Mouse (Mus musculus) CH12.LX (cell line): Measurements from ENCODE around the gene Ap1m1. TPM values are rescaled to one million over a fixed set of nuclear protein-coding genes. Genes with fewer than 3 reads are reported as not detected.

ENCODE experiments used
- DNase-seq: peaks from one replicate; pipeline ENCODE4 v3.0.0-alpha.2; 2013; ENCODE audit errors: extremely low read depth
- H3K27ac ChIP-seq: 2 replicates; pipeline ENCODE4 v1.5.1; 2012; ENCODE audit warnings: low read depth, mild to moderate bottlenecking, control low read depth, moderate library complexity; ENCODE audit not compliant: insufficient read depth
- H3K27me3 ChIP-seq: replicated peaks from 2 replicates; pipeline ENCODE3; 2012; ENCODE audit warnings: inconsistent platforms
- H3K36me3 ChIP-seq, 2 experiments: replicated peaks in 1 of 2; 2 replicates each; pipeline versions ENCODE3 to v1.6.1; 2012; ENCODE audit warnings: inconsistent platforms in 1 of 2, low read length in 1 of 2, mild to moderate bottlenecking in 1 of 2, mixed read lengths in 1 of 2, moderate library complexity in 1 of 2; ENCODE audit not compliant: control insufficient read depth in 1 of 2, insufficient read depth in 1 of 2
- H3K4me1 ChIP-seq, 2 experiments: 2 replicates each; pipeline ENCODE4 v1.6.1; 2012; ENCODE audit warnings: inconsistent platforms in 1 of 2, moderate library complexity in 1 of 2; ENCODE audit not compliant: insufficient read depth in 2 of 2, control insufficient read depth in 1 of 2
- H3K4me2 ChIP-seq: 2 replicates; pipeline ENCODE4 v1.6.1; 2012; ENCODE audit warnings: low read depth, mild to moderate bottlenecking, control low read depth; ENCODE audit not compliant: poor library complexity, insufficient read depth, severe bottlenecking
- H3K4me3 ChIP-seq, 3 experiments: fragments of 150-350 bp in 1 of 3; sonication (generic) in 1 of 3; replicated peaks in 1 of 3; 2 replicates each; pipeline versions ENCODE3 to v1.5.1; 2011 to 2012; ENCODE audit warnings: low read depth in 2 of 3, low read length in 2 of 3, mild to moderate bottlenecking in 2 of 3, moderate library complexity in 2 of 3, control low read depth in 1 of 3, improper control_type of control experiment in 1 of 3, inconsistent platforms in 1 of 3, mixed read lengths in 1 of 3; ENCODE audit not compliant: poor library complexity in 1 of 3
- H3K79me2 ChIP-seq: replicated peaks from 2 replicates; pipeline ENCODE4 v1.6.1; 2012; ENCODE audit warnings: mild to moderate bottlenecking, moderate library complexity; ENCODE audit not compliant: control insufficient read depth, poor library complexity, insufficient read depth, severe bottlenecking; ENCODE audit errors: extremely low read depth
- H3K9ac ChIP-seq: 2 replicates; pipeline ENCODE4 v1.6.1; 2012; ENCODE audit warnings: low read depth, mild to moderate bottlenecking, control low read depth, moderate library complexity; ENCODE audit not compliant: insufficient read depth
- H3K9me3 ChIP-seq: replicated peaks from 2 replicates; pipeline ENCODE3; 2012; ENCODE audit warnings: low read length, inconsistent platforms, mixed read lengths
- E2F4 ChIP-seq: IDR thresholded peaks from 2 replicates; pipeline ENCODE4 v1.6.1; 2011; ENCODE audit warnings: low read depth, low read length, improper control_type of control experiment; ENCODE audit not compliant: insufficient replicate concordance
- ETS1 ChIP-seq: conservative IDR thresholded peaks from 2 replicates; pipeline ENCODE4 v1.6.1; 2012; ENCODE audit warnings: low read depth, mild to moderate bottlenecking, inconsistent platforms, low read length, improper control_type of control experiment, moderate library complexity
- GABPA ChIP-seq: IDR thresholded peaks from 2 replicates; pipeline ENCODE4 v1.6.1; 2012; ENCODE audit warnings: low read depth, low read length, improper control_type of control experiment, inconsistent platforms; ENCODE audit not compliant: insufficient replicate concordance
- HCFC1 ChIP-seq: IDR thresholded peaks from 2 replicates; pipeline ENCODE4 v1.6.1; 2012; ENCODE audit warnings: low read depth, mild to moderate bottlenecking, inconsistent platforms, low read length, improper control_type of control experiment
- IRF4 ChIP-seq: IDR thresholded peaks from 2 replicates; pipeline ENCODE4 v1.6.1; 2014; ENCODE audit warnings: low read depth, mild to moderate bottlenecking, inconsistent platforms, low read length, improper control_type of control experiment
- JUN ChIP-seq: IDR thresholded peaks from 2 replicates; pipeline ENCODE4 v1.6.1; 2011; ENCODE audit warnings: low read depth, mild to moderate bottlenecking, low read length, improper control_type of control experiment, moderate library complexity; ENCODE audit not compliant: insufficient read depth
- KAT2A ChIP-seq: IDR thresholded peaks from 2 replicates; pipeline ENCODE4 v1.6.1; 2012; ENCODE audit warnings: low read length, improper control_type of control experiment, inconsistent platforms; ENCODE audit not compliant: insufficient replicate concordance
- MAFK ChIP-seq: IDR thresholded peaks from 2 replicates; pipeline ENCODE4 v1.6.1; 2011; ENCODE audit warnings: low read length, improper control_type of control experiment; ENCODE audit not compliant: insufficient replicate concordance
- MAX ChIP-seq: IDR thresholded peaks from 2 replicates; pipeline ENCODE4 v1.6.1; 2011; ENCODE audit warnings: low read length, improper control_type of control experiment
- NRF1 ChIP-seq: IDR thresholded peaks from 2 replicates; pipeline ENCODE4 v1.6.1; 2014; ENCODE audit warnings: low read depth, mild to moderate bottlenecking, inconsistent platforms, low read length, improper control_type of control experiment, moderate library complexity
- PAX5 ChIP-seq: IDR thresholded peaks from 2 replicates; pipeline ENCODE4 v1.6.1; 2012; ENCODE audit warnings: low read length, inconsistent platforms, mixed read lengths
- SMC3 ChIP-seq: IDR thresholded peaks from 2 replicates; pipeline ENCODE4 v1.6.1; 2011; ENCODE audit warnings: low read depth, low read length, improper control_type of control experiment
- TBP ChIP-seq: conservative IDR thresholded peaks from 2 replicates; pipeline ENCODE4 v1.6.1; 2011; ENCODE audit warnings: low read depth, low read length, improper control_type of control experiment
- ZC3H11A ChIP-seq: IDR thresholded peaks from 2 replicates; pipeline ENCODE4 v1.6.1; 2012; ENCODE audit warnings: low read depth, mild to moderate bottlenecking, inconsistent platforms, low read length, improper control_type of control experiment
- ZKSCAN1 ChIP-seq: IDR thresholded peaks from 2 replicates; pipeline ENCODE4 v1.6.1; 2012; ENCODE audit warnings: low read depth, inconsistent platforms, low read length, improper control_type of control experiment, borderline replicate concordance
- ZMIZ1 ChIP-seq: IDR thresholded peaks from 2 replicates; pipeline ENCODE4 v1.6.1; 2012; ENCODE audit warnings: low read depth, mild to moderate bottlenecking, inconsistent platforms, low read length, improper control_type of control experiment
- dilution Hi-C: fragments of 300-500 bp; cut with MboI; formaldehyde crosslinking; loops from 2 replicates; pipeline ENCODE4 v1.14.3; 2020; ENCODE audit warnings: low sequenced_read_pairs; ENCODE audit not compliant: extremely low pct_unique_long_range_greater_than_20kb, extremely low pct_ligation_motif_present
- in situ Hi-C: fragments of 300-500 bp; cut with MboI; formaldehyde crosslinking; loops from 3 replicates; pipeline ENCODE4 v1.14.3; 2019; ENCODE audit warnings: low sequenced_read_pairs, low pct_ligation_motif_present, low pct_unique_long_range_greater_than_20kb, mixed read lengths
- polyA plus RNA-seq: library from polyadenylated mRNA; unstranded; fragments of >175 nt; gene quantifications from 2 replicates; pipeline ENCODE4 v1.2.1, GENCODE M21; 2012; ENCODE audit warnings: low read depth; ENCODE audit not compliant: insufficient read length
- total RNA-seq, 2 experiments: library from RNA; depleted of rRNA; stranded (reverse); fragments of 300-350 nt in 1 of 2; fragments of >200 nt in 1 of 2; gene quantifications; 2 replicates each; pipeline ENCODE4 v1.2.3; 2012 to 2014

The Ap1m1 gene
- total and polyA plus RNA-seq, 3 experiments: 20.1 to 86.1 (median 30.3) TPM

GRCm38 (mm10) chr8:72262756-72263155 lies 22.9 kb downstream of the Ap1m1 start:
- in situ Hi-C loops (no loop called here), dilution Hi-C loops (no loop called here)
- Histone ChIP-seq H3K4me1 (peaks cover 6 to 40% of the 10 kb centered on the region in 2 experiments; a peak in 3 of 4 replicates), H3K4me2 (no peak overlapping the region), H3K4me3 (no peak overlapping the region), H3K36me3 (peaks cover 0 to 5% of the 10 kb centered on the region in 2 experiments), H3K9me3 (no peaks in the 10 kb centered on the region), H3K9ac (no peak overlapping the region)
- DNase-seq: no peak
- no peak for TF ChIP-seq NRF1
- TF ChIP-seq IRF4: no peak
- no peak for TF ChIP-seq ZMIZ1
- TF ChIP-seq GABPA: no peak
- no peak for TF ChIP-seq SMC3
- TF ChIP-seq KAT2A: no peak
- no peak for TF ChIP-seq JUN
- TF ChIP-seq ZC3H11A: no peak
- TF ChIP-seq ETS1: no peak
- no peak for TF ChIP-seq PAX5
- TF ChIP-seq, all 38 proteins: peak for 0
- H3K27me3 ChIP-seq: no peaks in the 10 kb centered on the region
- H3K27ac ChIP-seq: no peak overlapping the region
- no peaks in the 10 kb centered on the region for H3K79me2 ChIP-seq

- Histone ChIP-seq H3K9me3 (no peaks in the 10 kb centered on the region), H3K27ac (no peak overlapping the region), H3K27me3 (no peaks in the 10 kb centered on the region), H3K9ac (no peak overlapping the region), H3K79me2 (no peaks in the 10 kb centered on the region), H3K4me2 (no peak overlapping the region), H3K4me3 (no peak overlapping the region), H3K36me3 (no peaks in the 10 kb centered on the region), H3K4me1 (peaks cover 6 to 46% of the 10 kb centered on the region in 2 experiments; a peak in 3 of 4 replicates)
- dilution Hi-C loops (no loop called here), in situ Hi-C loops (no loop called here)
- no peak for TF ChIP-seq MAX
- no peak for TF ChIP-seq E2F4
- TF ChIP-seq KAT2A: no peak
- no peak for TF ChIP-seq PAX5
- TF ChIP-seq HCFC1: no peak
- TF ChIP-seq MAFK: no peak
- TF ChIP-seq ZKSCAN1: no peak
- no peak for TF ChIP-seq TBP
- no peak for DNase-seq
Measured at GRCm38 (mm10) chr8:72263451-72263850, 23.6 kb downstream of the Ap1m1 start.
